Mouse (Mus musculus): Measurements from ENCODE around the gene Mrps24.

Mrps24 gene

DNA sequence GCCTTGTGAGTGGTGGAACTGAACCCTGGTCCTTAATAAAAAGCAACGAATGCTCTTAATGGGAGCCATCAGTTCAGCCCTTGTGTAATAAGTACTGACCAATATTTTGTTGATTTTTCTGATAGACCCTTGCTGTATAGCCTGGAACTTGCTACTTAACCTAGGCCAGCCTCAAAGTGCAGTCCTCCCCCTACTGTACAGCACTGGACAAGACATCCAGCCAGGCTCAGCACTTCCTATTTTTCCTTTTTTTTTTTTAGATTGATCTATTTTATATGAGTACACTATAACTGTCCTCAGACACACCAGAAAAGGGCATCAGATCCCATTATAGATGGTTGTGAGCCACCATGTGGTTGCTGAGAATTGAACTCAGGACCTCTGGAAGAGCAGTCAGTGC, 12.1 kb downstream of the Mrps24 start:
- no peak for DNase-seq

DNA sequence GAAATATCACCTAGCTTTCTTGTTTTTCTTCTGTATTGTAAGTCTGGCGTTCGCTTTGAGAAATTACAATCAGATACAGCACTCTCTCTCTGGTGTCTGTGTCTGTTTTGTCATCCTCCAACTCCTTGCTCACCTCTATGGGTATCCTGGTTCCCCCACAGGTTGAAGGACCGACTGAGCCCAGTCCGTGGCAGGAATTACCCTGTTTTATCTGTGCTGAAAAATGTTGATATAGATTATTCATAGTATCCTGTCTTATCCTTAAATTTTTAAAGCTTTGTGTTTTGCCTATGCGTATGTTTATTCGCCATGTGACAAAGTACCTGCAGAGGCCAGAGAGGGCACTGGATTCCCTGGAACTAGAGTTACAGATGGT, 12.5 kb downstream of the Mrps24 start:
- no peak for DNase-seq

- no peak for DNase-seq
These were observed 13.1 kb downstream of the Mrps24 start for GRCm38 (mm10) chr11:5702271-5702956.

GRCm38 (mm10) chr11:5701821-5702220, 13.7 kb downstream of the Mrps24 start:
- no peak for DNase-seq

DNA sequence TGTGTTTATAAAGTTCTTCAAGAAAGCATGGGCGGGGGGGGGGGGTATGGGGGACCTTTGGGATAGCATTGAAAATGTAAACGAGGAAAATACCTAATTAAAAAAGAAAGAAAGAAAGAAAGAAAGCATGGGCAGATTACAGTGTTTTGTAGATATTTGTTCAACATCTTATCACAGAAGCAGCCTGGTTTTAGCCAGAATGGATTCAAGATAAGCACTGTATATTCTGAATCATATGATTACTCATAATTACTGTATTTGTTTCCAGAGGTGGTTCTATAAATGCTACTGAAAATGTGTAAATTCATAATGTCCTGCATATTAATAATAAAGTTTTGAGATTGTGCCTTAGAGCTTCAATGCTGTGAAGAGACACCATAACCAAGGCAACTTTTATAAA, 14.2 kb downstream of the Mrps24 start:
- DNase-seq: no peak

GRCm38 (mm10) chr11:5700808-5701207, 14.7 kb downstream of the Mrps24 start:
- no peak for DNase-seq

GRCm38 (mm10) chr11:5691775-5692174, 23.7 kb downstream of the Mrps24 start:
- DNase-seq: peak; percentile 34

DNA sequence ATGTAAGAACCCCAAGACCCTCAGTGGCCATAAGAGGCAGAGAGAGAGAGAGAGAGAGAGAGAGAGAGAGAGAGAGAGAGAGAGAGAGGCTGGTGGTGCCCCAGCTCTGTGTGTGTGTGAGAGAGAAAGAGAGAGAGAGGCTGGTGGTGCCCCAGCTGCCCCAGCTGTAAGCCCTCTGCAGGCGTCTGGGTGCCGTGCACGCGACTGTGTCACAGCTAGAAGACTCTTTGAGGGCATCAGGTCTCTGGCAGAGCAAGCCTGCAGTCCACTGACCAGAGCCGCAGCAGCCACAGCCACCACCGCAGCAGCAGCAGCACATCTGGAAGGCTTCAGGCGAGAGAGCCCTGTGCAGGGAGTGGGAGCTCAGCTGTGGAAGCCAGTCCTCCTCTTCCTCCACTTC, 31.2 kb downstream of the Mrps24 start:
- DNase-seq: no peak

DNA sequence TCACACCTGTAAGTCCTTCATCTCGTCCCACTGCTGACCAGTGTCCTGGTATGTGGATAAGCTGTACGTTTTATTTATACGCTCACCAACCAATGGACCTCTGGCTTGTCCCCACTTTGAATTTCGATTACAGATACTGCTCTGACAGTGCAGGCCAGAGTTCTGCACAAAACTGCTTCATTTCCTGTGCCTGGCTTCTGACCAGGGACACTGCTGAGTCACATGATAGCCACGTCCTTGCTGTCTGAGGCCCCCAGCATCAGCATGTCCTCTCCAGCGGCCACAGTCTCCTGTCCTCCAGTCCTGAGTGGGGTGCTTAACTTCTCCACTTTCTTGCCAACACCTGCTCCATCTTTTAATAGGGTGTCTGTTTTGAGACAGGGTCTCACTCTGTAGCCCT, 32.9 kb downstream of the Mrps24 start:
- DNase-seq: no peak

Data from right cerebral cortex, adult 18-20 months (tissue).